Mouse (Mus musculus) myocyte (in vitro differentiated cells): ENCODE results near the gene Usp46. TPM values are rescaled to one million over a fixed set of nuclear protein-coding genes. Genes with fewer than 3 reads are reported as not detected.

Experiments used
- H3K27me3 ChIP-seq: one replicate; pipeline ENCODE4 v1.6.1; 2011; ENCODE audit not compliant: control insufficient read depth, insufficient read depth, insufficient read length
- H3K36me3 ChIP-seq: one replicate; pipeline ENCODE4 v1.6.1; 2011; ENCODE audit not compliant: control insufficient read depth, insufficient read depth
- H3K4me2 ChIP-seq: one replicate; pipeline ENCODE4 v1.6.1; 2011; ENCODE audit warnings: low read depth, control low read depth
- H3K4me3 ChIP-seq: one replicate; pipeline ENCODE4 v1.5.1; 2011; ENCODE audit warnings: mild to moderate bottlenecking, control low read depth, moderate library complexity
- H3K79me2 ChIP-seq: one replicate; pipeline ENCODE4 v1.6.1; 2011; ENCODE audit not compliant: control insufficient read depth, insufficient read depth
- H3ac ChIP-seq: one replicate; pipeline ENCODE4 v1.6.1; 2011; ENCODE audit not compliant: control insufficient read depth, insufficient read length
- CEBPB ChIP-seq: IDR thresholded peaks from 2 replicates; pipeline ENCODE4 v1.6.1; 2011; ENCODE audit warnings: mild to moderate bottlenecking, moderate library complexity; ENCODE audit not compliant: poor library complexity, insufficient read depth, severe bottlenecking
- E2F4 ChIP-seq: IDR thresholded peaks from one replicate; pipeline ENCODE4 v1.6.1; 2011; ENCODE audit warnings: mild to moderate bottlenecking, control low read depth, moderate library complexity; ENCODE audit not compliant: insufficient read depth
- MAX ChIP-seq: IDR thresholded peaks from one replicate; pipeline ENCODE4 v1.6.1; 2011; ENCODE audit warnings: low read depth, mild to moderate bottlenecking, control low read depth
- MYOD1 ChIP-seq, 3 experiments: IDR thresholded peaks; one replicate each; pipeline ENCODE4 v1.6.1; 2011; ENCODE audit warnings: control low read depth in 2 of 3, low read depth in 2 of 3, mild to moderate bottlenecking in 2 of 3, moderate library complexity in 1 of 3; ENCODE audit not compliant: insufficient read length in 2 of 3, control insufficient read depth in 1 of 3
- MYOG ChIP-seq, 3 experiments: IDR thresholded peaks; one replicate each; pipeline ENCODE4 v1.6.1; 2011; ENCODE audit warnings: control low read depth in 2 of 3, low read depth in 2 of 3, mild to moderate bottlenecking in 2 of 3; ENCODE audit not compliant: insufficient read length in 2 of 3, control insufficient read depth in 1 of 3, insufficient read depth in 1 of 3
- POLR2A ChIP-seq: IDR thresholded peaks from one replicate; pipeline ENCODE4 v1.6.1; 2011; ENCODE audit warnings: low read depth, mild to moderate bottlenecking, control low read depth, moderate library complexity; ENCODE audit not compliant: insufficient read length
- POLR2AphosphoS2 ChIP-seq: IDR thresholded peaks from one replicate; pipeline ENCODE4 v1.6.1; 2011; ENCODE audit warnings: low read depth, control low read depth; ENCODE audit not compliant: insufficient read length
- REST ChIP-seq: IDR thresholded peaks from one replicate; pipeline ENCODE4 v1.6.1; 2011; ENCODE audit warnings: mild to moderate bottlenecking, control low read depth, moderate library complexity; ENCODE audit not compliant: insufficient read depth, insufficient read length
- SRF ChIP-seq: IDR thresholded peaks from one replicate; pipeline ENCODE4 v1.6.1; 2011; ENCODE audit warnings: low read depth; ENCODE audit not compliant: control insufficient read depth, insufficient read length
- TCF12 ChIP-seq: IDR thresholded peaks from one replicate; pipeline ENCODE4 v1.6.1; 2011; ENCODE audit warnings: mild to moderate bottlenecking, control low read depth; ENCODE audit not compliant: poor library complexity, insufficient read depth, severe bottlenecking
- TCF3 ChIP-seq: IDR thresholded peaks from one replicate; pipeline ENCODE4 v1.6.1; 2011; ENCODE audit warnings: low read depth, control low read depth; ENCODE audit not compliant: insufficient read length
- USF1 ChIP-seq: IDR thresholded peaks from one replicate; pipeline ENCODE4 v1.6.1; 2011; ENCODE audit warnings: low read depth, mild to moderate bottlenecking, control low read depth, moderate library complexity
- polyA plus RNA-seq: library from polyadenylated mRNA; unstranded; fragments of >200 nt; fragmentation: generic; extraction: Trizol; gene quantifications from one replicate; pipeline ENCODE4 v1.2.1, GENCODE M21; 2012; ENCODE audit warnings: missing spikeins

Usp46 gene
- polyA plus RNA-seq, 1 experiment = 6.1 TPM

GRCm38 (mm10) chr5:74050903-74051302, 17.3 kb downstream of the Usp46 start:
- Histone ChIP-seq H3K79me2 (peaks cover 5% of the 10 kb centered on the region), H3K4me3 (no peak overlapping the region), H3ac (no peak overlapping the region), H3K4me2 (no peak overlapping the region), H3K36me3 (no peaks in the 10 kb centered on the region), H3K27me3 (no peaks in the 10 kb centered on the region)
- TF ChIP-seq MYOD1 (IDR thresholded peaks at IDR 0.05; ENCODE audit: control insufficient read depth in 1 of 3, insufficient read length in 2 of 3, low read depth in 2 of 3) = no peak
- no peak for TF ChIP-seq CEBPB
- no peak for TF ChIP-seq MYOG (IDR thresholded peaks at IDR 0.05; ENCODE audit: control insufficient read depth in 1 of 3, insufficient read depth in 1 of 3, insufficient read length in 2 of 3, low read depth in 2 of 3)
- TF ChIP-seq REST = no peak
- TF ChIP-seq MAX = no peak
- TF ChIP-seq POLR2A = no peak
- TF ChIP-seq USF1 = no peak
- no peak for TF ChIP-seq E2F4
- no peak for TF ChIP-seq SRF
- TF ChIP-seq POLR2AphosphoS2 = no peak
- TF ChIP-seq TCF12 = no peak

DNA sequence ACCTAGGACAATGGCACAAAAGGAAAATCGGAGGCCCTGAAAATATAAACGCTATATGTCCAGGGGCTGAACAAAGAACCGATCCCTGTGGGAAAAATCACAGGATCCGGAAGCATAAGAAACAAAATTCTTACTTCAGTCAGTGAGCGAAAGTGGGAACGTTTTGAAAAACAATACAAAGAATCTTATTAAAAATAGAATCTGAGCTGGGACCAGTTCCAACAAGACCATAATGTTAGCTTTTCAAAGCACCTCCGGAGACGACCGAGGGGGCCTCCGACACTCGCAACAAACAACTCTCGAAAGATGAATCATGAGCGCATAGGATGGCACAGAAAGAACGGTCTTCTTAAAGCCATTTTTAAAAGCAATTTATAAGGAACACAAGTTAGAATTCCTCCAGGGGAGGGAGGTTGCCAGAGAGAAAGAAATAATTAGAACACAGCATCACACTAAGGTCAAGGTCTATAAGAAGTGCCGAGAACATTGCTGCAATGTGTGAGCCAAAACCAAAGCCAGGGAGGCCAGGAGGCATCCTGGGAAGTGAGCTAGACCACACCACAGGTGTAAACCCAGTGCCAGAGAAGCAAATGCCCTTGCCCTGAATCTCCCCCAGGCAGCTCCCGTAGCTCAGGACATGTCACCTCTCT, 19.3 kb downstream of the Usp46 start:
- no peak overlapping the region for H3ac ChIP-seq

DNA sequence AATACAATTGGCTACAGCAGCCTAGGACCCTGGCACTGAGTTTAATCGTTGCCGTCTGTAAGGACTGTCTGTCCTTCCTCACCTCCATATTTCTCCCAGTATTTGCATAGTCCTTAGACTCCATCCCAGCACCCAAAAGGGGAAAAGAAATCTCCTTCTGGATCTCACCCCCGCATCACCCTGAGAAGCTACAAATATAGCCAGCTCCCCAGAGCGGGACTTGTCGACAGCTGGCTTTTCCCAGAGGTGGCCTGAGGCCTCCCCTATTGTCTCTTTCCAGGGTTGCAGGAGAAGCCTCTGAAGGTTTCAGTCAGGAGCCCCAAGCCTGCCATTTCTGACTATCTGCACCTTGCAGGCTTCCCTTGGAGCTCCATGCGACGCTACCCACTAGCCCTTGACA, 23.6 kb downstream of the Usp46 start:
- no peak overlapping the region for H3ac ChIP-seq
- no peaks in the 10 kb centered on the region for H3K27me3 ChIP-seq
- no peak overlapping the region for H3K4me2 ChIP-seq
- no peak overlapping the region for H3K4me3 ChIP-seq
- no peaks in the 10 kb centered on the region for H3K36me3 ChIP-seq
- H3K79me2 ChIP-seq = peaks cover 3% of the 10 kb centered on the region
- TF ChIP-seq MAX (no peak), USF1 (no peak), POLR2AphosphoS2 (no peak), CEBPB (no peak), POLR2A (no peak), E2F4 (no peak), SRF (no peak), REST (no peak), TCF12 (no peak), MYOG (IDR thresholded peaks at IDR 0.05; ENCODE audit: control insufficient read depth in 1 of 3, insufficient read depth in 1 of 3, insufficient read length in 2 of 3, low read depth in 2 of 3) (no peak), MYOD1 (IDR thresholded peaks at IDR 0.05; ENCODE audit: control insufficient read depth in 1 of 3, insufficient read length in 2 of 3, low read depth in 2 of 3) (no peak), TCF3 (no peak)

More for the DNA sequence above, 19.3 kb downstream of the Usp46 start:
- TF ChIP-seq SRF (no peak), CEBPB (no peak), USF1 (no peak), MYOG (IDR thresholded peaks at IDR 0.05; ENCODE audit: control insufficient read depth in 1 of 3, insufficient read depth in 1 of 3, insufficient read length in 2 of 3, low read depth in 2 of 3) (no peak)
- no peaks in the 10 kb centered on the region for H3K27me3 ChIP-seq
- no peaks in the 10 kb centered on the region for H3K36me3 ChIP-seq
- H3K79me2 ChIP-seq = no peaks in the 10 kb centered on the region
- H3K4me3 ChIP-seq = no peak overlapping the region
- H3K4me2 ChIP-seq = no peak overlapping the region

DNA sequence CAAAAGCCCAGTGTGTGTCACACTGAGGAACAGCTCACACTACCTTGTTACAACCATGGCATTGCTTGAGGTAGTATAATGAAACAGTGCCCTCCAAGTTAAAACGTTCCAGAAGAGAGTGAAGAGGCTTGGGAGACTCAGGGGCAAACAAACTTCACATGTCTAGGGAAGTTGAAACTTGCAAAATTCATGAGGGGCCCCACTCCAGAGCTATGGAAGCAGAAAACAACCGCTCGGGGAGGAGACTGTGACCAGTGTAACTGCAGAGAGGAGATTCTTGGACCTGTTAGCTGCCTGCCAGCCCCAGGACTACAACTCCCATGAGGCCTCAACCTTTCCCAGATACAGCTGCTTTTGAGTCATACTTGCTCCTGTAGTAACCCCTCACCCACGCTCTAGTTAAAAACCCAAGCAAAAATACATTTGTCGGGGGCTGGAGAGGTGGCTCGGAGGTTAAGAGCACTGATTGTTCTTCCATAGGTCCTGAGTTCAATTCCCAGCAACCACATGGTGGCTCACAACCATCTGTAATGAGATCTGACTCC, 25.4 kb downstream of the Usp46 start:
- H3K4me2 ChIP-seq = no peak overlapping the region
- H3K79me2 ChIP-seq = peaks cover 3% of the 10 kb centered on the region
- H3K27me3 ChIP-seq = no peaks in the 10 kb centered on the region
- H3K4me3 ChIP-seq = no peak overlapping the region
- TF ChIP-seq REST (no peak), MAX (no peak), POLR2AphosphoS2 (no peak), SRF (no peak)
- no peak overlapping the region for H3ac ChIP-seq
- H3K36me3 ChIP-seq = no peaks in the 10 kb centered on the region

DNA sequence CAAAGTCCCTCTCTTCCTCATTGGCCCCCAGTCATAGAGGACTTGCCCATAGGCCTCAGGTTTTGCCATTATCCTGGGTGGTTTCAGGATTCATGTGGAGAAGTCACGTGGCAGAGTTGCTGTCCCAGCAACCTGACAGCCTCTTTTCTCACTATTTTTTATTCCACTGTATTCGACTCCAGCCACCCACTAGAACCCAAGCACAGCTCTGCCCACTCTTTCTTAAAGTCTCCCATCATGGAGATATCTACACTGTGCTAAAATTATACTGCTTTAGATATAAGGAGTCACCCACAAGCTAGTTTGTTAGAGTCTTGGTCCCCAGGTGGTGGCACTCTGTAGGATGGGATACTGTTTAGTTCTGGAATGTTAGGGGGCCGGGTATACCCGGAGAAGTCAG, 27.7 kb downstream of the Usp46 start:
- no peak overlapping the region for H3K4me3 ChIP-seq
- H3K4me2 ChIP-seq = no peak overlapping the region
- H3K27me3 ChIP-seq = no peaks in the 10 kb centered on the region
- TF ChIP-seq MYOG (IDR thresholded peaks at IDR 0.05; ENCODE audit: control insufficient read depth in 1 of 3, insufficient read depth in 1 of 3, insufficient read length in 2 of 3, low read depth in 2 of 3) (no peak), MYOD1 (IDR thresholded peaks at IDR 0.05; ENCODE audit: control insufficient read depth in 1 of 3, insufficient read length in 2 of 3, low read depth in 2 of 3) (no peak), REST (no peak), SRF (no peak), TCF3 (no peak), TCF12 (no peak), POLR2A (no peak), MAX (no peak)
- H3ac ChIP-seq = no peak overlapping the region
- H3K79me2 ChIP-seq = peaks cover 3% of the 10 kb centered on the region
- no peaks in the 10 kb centered on the region for H3K36me3 ChIP-seq
